Mouse (Mus musculus) kidney, postnatal 25 days (tissue): ENCODE measurements around the gene Ppt2.

Experiments used
- DNase-seq, 2 experiments: peaks; one replicate each; pipeline ENCODE4 v3.0.0; 2021; ENCODE audit warnings: mixed read lengths in 2 of 2

Gene Ppt2

DNA sequence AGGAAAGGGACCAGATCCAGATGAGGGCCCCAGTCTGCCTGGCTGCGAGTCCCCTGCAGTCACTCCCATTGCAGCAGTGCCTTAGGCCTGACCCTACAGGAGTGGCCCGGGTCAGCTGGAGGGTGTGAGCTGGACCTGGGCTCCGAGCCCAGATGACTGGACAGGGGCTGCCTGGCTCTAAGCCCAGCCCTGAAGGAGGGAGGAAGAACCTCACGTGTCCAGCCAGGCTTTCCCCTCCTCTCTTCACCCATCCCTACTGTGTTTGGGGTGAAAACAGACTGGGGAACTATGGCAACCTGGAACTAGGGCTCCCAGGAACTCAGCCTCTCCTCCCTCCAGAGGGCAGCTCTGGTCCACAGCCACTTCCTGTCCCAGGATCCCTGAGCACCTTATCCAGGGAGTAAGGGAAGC is 27.3 kb upstream of the Ppt2 start:
- peak; percentile 87 to 96 for DNase-seq

DNA sequence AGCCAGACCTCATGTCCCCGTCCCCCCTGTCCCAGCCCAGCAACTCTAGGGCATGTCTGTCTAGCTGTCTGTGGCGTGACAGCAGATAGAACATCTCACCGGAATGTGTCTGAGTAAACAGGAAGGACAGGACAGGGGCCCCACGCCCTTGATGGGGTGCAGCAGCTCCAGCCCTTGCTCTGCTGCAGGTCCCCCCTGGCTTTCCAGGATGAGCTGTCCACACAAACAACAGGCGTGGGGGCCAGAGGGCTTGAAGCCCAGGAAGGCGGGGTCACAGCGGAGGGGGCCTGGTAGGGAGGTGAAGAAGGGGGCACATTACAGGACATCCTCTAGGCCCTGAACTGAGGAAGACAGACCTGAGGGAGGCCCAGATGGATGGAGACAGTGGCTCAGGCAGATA is 26.9 kb upstream of the Ppt2 start:
- DNase-seq, result peak; percentile 76 to 92

DNA sequence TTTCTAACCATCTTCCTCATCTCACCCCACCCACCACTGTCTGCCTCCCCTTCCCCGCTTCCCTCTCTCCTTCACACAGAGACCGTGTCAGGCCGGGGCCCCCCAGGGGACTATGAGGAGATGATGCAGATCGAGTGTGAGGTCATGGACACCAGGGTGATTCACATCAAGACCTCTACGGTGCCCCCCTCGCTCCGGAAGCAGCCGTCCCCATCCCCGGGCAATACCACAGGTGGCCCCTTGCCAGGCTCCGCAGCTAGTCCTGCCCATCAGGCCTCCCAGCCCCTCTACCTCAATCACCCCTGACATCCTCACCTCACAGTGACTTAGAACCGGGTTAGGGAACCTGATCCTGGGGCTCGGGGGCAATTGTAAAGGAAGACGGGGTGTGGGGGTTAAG is 26.1 kb upstream of the Ppt2 start:
- DNase-seq, result no peak

DNA sequence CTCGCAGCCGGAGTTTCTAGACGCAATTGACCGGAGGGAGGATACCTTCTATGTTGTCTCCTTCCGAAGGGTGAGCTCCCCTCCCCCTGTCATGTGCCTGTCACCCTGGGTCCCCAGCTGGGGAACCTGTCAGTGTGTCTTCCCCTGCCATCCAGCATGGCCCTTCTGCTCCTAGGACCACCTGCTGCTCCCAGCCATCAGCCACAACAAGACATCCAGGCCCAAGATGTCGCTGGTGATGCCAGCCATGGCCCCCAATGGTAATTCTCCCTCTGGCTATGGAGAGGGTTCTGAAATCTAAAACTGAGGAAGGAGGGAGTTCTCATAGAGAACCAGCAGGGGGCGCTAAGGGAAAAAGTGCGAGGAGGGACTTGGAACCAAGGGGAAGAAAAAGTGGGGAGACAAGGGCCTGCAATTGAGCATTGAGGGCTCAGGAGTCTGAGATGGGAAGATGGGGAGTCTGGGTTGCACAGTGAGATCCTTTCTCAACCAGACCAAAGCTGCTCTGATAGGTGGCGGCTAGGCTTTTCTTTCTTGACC is 25.5 kb upstream of the Ppt2 start:
- peak in 1 of 2 experiments; percentile 77 for DNase-seq

DNA sequence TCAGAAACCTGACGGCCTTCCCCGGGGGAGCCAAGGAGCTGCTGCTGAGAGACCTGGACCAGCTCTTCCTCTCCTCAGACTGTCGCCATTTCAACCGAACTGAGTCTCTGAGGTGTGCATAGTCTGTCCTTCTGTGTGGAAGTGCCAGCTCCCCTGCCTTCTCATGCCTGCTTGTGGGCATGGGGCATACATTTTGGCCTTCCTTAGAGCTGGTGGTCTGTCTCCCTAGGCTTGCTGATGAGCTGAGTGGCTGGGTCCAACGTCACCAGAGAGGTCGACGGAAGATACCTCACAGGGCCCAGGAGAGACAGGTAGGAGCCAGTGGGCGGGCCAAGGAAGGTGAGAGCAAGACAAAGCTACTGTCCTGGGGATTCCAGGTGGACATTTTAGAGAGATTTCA is 24.7 kb upstream of the Ppt2 start:
- DNase-seq, result no peak

DNA sequence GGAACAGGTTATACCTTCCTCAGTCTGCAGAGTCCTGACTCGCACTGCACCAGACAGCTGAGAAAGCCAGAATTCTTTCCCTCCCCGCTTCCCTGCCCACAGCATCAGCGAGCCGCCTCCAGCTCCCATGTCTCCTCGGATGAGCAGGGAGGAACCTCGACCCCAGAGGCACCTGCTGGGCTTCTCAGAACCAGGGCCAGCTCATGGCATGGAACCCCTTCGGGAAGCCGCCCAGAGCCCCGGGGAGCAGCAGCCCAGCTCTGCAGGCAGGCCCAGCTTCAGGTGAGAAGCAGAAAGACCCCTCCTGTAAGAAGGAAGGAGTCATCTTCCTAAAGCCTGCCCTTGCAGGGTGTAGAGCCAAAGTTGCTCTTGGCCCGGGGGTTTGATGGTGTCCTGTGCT is 24.2 kb upstream of the Ppt2 start:
- DNase-seq, result no peak

DNA sequence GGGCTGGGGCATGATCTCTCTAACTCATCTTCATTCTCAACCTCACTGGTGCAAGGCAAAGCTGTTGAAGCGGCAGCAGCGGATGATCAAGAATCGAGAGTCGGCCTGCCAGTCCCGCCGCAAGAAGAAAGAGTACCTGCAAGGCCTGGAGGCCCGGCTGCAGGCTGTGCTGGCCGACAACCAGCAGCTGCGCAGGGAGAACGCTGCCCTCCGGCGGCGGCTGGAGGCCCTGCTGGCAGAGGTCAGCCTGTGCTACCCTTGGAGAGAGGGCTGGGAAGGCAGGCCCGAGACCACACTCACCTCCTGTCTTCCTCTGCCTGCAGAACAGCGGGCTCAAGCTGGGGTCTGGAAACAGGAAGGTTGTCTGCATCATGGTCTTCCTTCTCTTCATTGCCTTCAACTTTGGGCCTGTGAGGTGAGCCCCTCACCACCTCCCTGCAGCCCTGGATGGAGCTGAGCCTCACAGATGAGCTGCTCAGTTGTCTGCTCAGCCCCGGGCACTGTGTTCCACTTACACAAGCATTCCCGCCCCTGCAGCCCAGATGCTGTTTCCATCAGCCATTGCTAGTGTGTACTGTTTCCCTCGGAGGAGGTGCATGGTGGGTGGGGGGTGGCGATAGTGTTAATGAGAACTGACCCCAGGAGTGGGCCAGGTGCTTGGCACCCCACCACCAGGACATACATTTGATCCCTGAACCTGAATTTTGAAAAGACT is 23.4 kb upstream of the Ppt2 start:
- DNase-seq, result peak; percentile 64 to 75

DNA sequence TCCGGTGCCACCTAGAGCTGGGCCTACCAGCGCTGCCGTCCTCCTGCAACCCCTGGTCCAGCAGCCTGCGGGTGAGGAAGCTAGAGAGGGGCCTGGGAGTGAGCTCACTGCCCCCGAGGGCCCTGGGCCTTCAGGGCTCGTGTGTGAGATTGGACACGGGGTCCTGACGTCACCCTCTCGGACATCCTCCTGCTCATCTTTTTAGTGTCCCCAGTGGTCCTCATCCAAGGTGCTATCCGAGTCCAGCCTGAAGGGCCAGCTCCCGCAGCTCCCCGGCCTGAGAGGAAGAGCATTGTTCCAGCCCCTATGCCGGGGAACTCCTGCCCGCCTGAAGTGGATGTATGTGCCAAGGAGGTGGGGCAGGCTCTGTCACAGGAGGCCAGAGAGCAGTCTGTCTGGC is 22.5 kb upstream of the Ppt2 start:
- DNase-seq, result no peak

DNA sequence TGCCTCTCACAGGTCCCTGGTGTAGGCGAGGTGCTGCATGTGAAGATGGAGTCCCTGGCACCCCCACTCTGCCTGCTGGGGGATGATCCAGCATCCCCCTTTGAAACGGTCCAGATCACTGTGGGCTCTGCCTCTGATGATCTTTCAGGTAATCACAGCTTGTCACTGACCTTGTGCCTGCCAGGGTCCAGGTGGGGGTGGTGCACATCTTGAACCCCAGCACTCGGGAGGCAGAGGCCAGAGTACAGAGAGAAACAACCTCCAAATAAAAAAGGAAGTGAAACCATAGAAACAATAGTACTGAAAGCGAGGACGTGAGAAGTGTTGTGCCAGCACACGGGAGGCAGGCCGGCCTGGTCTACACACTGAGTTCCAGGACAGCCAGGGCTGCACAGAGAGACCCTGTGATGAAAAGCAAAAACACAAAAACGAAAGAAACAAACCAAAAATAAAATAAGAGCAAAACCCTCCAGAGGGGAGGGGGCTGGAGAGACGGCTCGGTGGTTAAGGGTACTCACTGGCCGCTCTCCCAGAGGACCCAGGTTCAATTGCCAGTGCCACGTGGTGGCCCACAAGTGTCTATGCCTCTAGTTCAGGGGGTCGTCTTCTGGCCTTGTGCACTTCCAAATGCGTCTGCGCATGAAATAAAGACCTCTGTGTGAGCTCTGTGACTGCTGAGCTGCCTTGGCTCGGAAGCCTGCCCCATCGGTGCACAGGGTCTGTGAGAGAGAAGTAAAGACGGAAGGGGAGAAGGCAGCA is 21.0 kb upstream of the Ppt2 start:
- no peak for DNase-seq

DNA sequence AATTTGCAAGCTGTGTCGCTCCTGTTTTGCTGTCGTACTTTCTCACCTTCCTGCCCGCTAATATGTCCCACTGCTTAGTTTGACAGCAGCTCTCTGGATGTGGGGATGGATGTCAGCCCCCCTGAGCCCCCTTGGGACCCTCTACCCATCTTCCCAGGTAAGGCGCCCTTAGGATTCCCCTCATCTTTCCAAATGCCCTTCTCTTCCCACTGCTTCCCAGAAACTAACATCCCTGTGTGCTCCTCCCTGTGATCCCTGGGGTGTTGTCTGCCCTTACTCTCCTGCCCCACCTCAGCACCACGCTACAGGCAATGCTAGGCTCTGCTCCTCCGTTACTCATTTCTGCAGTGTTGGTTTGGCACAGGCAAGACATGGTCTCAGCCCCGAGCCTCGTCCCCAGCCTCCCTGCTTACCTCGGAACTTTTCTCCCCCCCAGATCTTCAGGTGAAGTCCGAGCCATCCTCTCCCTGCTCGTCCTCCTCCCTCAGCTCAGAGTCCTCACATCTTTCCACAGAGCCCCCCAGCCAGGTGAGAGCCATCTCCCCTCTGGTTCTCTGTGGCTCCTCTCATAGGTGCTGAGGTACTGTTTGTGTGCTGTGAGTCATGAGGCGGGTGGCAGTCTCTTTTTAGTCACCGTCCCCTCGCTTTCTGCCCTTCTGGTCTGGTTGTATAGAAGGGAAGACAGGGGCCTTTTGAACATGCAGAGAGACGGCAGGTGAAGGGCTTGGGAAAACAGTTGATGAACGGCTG is 20.0 kb upstream of the Ppt2 start:
- DNase-seq, result peak in 1 of 2 experiments; percentile 36

DNA sequence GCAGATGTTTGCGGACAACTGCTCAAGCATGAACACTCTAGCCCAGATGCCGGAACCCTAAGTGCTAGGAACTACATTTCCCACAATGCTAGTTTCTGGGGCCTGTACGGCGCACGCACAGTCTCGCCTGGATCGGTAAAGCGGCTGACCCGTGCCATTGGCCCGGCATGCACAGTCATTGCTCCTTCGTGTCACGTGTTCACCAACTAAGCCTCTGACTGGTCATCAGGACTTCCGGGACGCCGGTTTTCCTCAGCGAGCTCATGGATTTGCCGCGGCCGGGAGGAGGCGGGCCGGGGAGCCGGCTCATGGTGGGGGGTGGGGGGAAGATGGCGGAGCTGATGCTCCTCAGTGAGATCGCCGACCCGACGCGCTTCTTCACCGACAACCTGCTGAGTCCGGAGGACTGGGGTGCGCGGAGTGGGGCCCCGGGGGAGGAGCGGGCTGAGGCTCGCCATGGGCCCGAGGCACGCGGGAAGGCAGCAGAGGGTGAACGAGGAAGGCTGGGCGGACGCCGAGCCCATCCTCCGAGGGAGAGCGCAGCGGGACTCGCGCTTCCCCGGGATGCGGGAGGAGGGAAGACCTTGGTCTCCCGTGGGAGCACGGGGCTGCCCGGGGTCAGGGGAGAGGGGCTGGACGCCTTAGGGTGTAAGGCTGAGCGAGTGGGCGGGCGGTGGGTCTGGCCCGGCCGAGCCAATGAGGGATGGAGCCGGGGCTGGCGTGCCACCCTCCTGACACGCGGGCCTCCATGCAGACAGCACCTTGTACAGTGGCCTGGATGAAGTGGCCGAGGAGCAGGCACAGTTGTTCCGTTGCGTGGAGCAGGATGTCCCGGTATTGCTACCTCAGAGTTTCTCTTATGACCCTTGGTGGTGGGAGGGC is 18.8 kb upstream of the Ppt2 start, which contains the start of gene Atf6b:
Gene Atf6b (plus strand): TSS at position 241 of the 882 bp plus-strand sequence.
- peak; percentile 97 to 100 for DNase-seq

DNA sequence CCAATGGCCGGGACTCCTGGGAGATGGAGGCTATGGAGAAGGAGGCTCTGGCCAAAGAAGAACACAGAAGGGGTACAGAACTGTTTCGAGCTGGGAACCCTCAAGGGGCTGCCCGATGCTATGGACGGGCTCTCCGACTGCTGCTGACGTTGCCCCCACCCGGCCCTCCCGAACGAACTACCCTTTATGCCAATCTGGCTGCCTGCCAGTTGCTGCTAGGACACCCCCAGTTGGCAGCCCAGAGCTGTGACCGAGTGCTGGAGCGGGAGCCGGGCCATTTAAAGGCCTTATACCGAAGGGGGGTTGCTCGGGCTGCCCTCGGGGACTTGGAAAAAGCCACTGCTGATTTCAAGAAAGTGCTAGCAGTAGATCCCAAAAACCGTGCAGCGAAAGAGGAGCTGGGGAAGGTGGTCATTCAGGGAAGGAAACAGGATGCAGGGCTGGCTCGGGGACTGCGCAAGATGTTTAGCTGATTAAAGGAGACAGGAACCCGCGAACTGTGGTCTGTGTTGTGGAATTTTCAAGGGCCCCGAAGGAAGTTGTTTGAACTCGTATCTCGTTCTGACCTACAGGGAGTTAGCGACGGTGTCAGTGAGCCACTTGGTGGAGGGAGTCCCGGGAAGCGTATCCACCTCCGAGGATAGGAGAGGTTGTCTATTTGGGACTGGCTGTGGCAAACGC is 17.7 kb upstream of the Ppt2 start:
- peak in 1 of 2 experiments; percentile 53 for DNase-seq

DNA sequence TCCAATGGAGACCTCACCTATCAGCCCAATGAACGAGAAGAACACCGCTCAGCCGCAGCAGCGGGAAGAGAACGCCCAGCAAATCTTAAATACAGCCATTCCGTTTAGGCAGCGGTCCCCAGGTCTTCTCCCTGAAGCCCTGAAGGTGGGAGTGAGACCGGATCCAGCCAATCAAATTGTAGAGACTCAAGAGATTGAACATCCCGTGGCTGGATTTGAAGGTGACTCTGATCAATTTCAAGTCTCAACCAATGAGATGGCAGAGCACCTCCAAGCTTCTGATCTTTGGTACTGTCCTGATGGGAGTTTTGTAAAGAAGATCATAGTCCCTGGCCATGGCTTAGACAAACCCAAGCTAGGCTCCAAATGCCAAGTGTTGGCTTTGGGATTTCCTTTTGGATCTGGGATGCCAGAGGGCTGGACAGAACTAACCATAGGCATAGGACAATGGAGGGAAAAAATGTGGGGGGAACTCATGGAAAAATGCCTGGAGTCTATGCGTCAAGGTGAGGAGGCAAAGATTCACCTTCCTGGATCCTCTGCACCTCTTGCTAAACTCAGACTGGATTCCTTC is 17.0 kb upstream of the Ppt2 start:
- DNase-seq, result peak in 1 of 2 experiments; percentile 28

DNA sequence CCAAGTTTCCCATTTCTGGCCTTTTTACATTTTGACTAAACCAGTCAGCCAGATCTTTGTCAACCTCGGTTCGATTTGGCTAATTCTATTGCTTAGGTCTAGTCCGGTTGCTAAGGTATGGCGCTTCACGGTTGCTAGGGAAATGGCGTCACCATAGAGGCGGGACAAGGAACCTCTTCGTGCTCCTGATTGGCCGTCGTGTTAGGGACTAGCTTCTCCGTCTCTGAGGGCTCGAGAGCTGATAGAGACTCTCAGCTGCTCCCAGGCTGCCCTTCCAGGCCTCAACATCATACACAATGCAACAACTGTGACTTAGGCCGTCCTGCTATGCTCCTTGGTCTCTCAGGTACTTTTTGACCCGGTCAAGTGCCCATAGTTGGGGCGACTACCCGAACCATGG is 16.3 kb upstream of the Ppt2 start, which contains the start of gene Fkbpl:
Gene Fkbpl (plus strand): TSS at position 157 of the 400 bp plus-strand sequence.
- DNase-seq, result peak; percentile 98

DNA sequence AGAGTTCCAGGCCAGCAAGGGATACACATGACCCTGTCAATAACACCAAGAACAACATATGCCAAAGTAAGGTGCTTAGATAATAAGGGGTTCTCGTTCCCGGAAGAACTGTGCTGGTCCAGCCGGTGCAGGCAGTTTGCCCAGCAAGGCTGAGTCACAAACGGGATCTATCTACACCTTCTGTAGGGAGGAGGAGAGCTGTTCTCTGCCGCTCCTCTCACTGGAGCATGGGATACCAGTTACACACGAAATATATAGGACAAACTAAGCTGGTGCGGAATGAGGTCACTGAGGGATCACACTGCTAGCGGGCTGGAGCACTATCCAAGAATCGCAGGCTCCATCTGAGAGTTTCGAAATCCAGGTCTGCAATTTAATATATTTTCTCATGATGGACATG is 15.6 kb upstream of the Ppt2 start:
- no peak for DNase-seq

DNA sequence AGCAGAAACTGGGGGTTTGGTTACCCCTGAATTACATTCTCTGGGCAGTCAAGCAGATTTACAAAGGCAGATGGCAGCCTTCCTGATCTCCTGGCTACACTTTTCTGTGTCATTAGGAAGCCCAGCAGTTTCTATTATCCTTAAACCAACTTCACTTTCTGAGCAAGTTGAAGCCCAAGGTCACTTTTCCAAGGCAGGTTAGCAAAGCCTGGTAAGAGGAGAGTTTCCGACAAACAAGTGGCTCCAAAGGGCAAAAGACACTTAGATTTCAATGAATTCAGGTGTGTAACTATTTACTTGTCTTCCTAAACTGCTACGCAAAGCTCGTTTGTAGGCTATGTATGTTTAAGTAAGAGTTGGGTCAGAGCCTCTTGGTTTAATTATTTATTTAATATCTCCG is 15.1 kb upstream of the Ppt2 start:
- peak in 1 of 2 experiments; percentile 27 for DNase-seq

DNA sequence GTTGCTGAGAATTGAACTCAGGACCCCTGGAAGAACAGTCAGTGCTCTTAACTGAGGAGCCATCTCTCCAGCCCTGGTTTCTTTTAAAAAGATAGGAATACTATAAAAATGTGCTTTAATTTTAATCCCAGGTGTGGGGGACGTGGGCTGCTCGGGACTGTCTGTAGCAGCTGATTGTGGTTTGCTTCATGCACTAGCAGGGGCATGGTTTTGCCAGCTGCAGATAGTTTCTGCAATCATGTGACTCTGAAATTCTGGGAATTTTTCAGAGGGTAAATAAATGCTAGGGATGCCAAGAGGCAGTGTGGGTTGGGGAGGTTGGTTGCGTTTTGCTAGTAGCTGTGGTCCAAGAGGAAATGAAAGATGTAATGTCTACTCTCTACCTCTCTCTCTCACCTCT is 13.6 kb upstream of the Ppt2 start:
- no peak for DNase-seq

DNA sequence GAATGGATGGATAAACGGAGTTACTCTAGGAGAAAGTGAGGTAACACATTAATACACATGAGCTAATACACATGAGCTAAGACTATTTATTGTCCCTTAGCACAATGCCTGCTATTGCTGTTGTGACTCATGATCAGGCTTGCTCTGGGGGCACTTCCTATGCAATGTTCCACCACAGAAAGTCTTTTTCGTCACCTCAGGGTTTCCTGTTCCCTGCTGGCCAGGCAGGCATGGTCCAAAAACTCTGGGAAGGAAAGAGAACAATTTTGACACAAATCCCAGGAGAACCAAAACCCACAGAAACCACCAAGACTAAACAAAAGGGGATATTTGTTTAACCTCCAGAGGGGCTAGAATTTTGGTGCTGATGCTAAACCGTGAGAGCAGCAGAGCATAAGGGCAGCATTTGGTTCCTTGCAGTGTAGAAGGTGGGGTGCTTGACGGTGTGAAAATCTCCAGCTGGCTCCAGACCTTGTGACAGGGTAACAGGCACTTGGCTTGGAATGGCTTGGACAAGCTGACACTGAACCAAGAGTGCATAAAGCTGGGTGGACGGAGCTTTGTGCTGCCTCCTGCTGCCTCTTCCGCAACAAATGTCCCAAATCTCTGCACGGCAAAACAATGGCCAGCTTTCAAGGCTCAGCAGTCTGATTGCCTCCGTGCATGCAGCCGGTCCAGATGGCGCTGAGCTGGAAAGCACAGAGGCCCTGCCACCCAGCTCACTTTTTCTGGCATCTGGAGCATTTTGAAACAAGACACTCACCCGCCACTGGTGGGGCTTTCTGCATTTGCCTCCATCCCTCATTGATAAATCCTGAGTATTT is 12.7 kb upstream of the Ppt2 start:
- peak in 1 of 2 experiments; percentile 66 for DNase-seq

DNA sequence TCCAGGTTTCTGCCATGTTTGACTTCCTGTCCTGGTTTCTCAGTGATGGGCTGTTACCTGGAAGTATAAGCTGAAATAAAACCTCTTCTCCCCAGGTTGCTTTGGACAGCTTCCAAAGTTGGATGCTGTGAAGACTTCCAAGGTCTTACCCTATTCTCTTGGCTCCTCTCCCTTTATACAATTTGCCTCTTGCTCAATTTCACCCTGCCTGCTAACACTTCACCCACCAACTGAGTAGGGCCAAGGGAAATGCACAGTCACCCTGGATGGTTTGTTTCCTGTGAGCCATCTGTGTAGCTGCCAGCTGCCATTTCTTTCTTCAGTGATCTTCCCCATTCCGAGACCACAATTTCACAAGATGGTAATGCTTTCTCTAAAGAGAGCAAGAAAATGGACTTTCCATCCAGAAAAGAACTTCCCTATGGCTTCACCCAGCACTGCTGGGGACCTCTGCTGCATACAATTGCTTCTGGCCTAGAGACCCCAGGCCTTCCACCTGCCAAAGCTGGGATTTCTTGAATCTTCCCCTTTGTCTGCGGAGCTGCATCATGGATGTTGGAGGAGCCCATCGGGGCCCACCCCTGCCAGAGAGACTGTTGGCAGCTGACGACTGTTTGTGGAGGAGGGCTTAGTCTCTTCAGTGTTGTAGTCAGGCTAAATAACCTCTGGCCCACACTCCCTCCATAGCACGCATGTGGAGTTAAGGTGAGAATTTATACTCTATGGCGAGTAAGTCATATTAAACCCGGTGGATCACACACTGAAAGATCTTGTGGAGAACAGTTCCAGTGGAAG is 11.3 kb upstream of the Ppt2 start:
- DNase-seq, result peak in 1 of 2 experiments; percentile 24
